Mouse (Mus musculus) brain, embryonic 14.5 days (tissue): ENCODE results near the gene Syne2. TPM values are rescaled to one million over a fixed set of nuclear protein-coding genes. Genes with fewer than 3 reads are reported as not detected.

Source experiments
- DNase-seq: peaks from one replicate; pipeline ENCODE4 v3.0.0-alpha.2; 2011; ENCODE audit warnings: low read depth
- CTCF ChIP-seq: fragments of 200-500 bp; IDR thresholded peaks from 2 replicates; pipeline ENCODE4 v1.5.1; 2012; ENCODE audit warnings: inconsistent platforms, mild to moderate bottlenecking, moderate library complexity, borderline replicate concordance; ENCODE audit not compliant: insufficient read depth, insufficient read length; ENCODE audit errors: extremely low read depth
- POLR2A ChIP-seq: fragments of 200-500 bp; IDR thresholded peaks from 2 replicates; pipeline ENCODE4 v1.6.1; 2012; ENCODE audit warnings: mild to moderate bottlenecking, inconsistent platforms, borderline replicate concordance; ENCODE audit not compliant: poor library complexity, insufficient read depth, insufficient read length, severe bottlenecking; ENCODE audit errors: extremely low read depth
- polyA plus RNA-seq: library from polyadenylated mRNA; depleted of rRNA; stranded (reverse); fragments of >200 nt; gene quantifications from 2 replicates; pipeline ENCODE4 v1.2.3, GENCODE M21; 2012

The Syne2 gene
- polyA plus RNA-seq, 1 experiment: 72.9 TPM

DNA sequence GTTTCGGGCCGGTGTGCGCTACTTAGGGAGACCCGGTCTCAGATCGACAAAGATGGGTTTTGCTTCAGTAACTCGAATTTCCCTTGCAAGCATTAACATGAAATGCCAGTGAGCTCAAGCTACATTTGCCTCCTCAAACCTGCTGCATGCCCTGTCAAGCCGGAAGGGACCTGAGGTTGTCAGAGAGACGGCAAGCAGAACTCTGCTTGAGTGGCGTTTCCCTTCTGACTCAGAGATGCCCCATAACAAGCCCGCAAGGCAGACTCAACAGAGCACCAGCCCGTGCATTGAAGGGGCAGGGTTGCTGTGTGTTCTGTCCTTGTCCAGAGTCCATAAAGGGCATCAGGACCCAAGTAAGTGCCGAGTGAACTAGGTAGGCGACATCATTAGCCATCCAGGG, 269.1 kb downstream of the Syne2 start:
- no peak for DNase-seq
- TF ChIP-seq POLR2A (no peak), CTCF (no peak)

DNA sequence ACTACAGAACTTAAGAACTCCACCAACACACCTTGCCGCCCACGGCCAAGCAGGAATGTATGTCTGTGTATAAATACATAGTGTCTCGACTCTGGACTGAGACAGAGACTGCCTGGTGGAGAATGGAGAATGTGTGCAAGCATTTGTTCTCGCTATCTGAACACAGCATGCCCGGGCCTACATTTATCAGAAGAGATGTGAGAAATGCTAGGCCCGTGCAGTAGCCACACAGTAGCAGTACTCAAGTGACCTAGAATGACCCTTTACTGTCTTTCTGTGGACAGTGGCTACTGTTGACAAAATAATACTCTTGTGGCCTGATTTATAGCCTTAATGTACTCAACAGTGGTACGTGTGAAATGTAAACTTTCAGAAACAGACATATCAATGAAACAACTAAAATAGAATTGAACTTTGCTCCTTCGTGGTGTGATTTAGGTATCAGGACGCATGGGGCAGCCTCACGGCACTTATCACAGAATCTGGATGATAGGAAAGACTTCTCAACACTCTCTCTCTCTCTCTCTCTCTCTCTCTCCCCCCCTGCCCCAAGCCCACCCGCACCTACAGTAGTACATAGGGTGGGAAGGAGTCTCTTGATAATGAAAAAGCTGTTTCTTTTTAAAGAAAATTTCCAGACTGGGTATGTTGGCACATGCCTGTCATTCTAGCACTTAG, 275.0 kb downstream of the Syne2 start:
- no peak for TF ChIP-seq POLR2A
- TF ChIP-seq CTCF: no peak
- no peak for DNase-seq

DNA sequence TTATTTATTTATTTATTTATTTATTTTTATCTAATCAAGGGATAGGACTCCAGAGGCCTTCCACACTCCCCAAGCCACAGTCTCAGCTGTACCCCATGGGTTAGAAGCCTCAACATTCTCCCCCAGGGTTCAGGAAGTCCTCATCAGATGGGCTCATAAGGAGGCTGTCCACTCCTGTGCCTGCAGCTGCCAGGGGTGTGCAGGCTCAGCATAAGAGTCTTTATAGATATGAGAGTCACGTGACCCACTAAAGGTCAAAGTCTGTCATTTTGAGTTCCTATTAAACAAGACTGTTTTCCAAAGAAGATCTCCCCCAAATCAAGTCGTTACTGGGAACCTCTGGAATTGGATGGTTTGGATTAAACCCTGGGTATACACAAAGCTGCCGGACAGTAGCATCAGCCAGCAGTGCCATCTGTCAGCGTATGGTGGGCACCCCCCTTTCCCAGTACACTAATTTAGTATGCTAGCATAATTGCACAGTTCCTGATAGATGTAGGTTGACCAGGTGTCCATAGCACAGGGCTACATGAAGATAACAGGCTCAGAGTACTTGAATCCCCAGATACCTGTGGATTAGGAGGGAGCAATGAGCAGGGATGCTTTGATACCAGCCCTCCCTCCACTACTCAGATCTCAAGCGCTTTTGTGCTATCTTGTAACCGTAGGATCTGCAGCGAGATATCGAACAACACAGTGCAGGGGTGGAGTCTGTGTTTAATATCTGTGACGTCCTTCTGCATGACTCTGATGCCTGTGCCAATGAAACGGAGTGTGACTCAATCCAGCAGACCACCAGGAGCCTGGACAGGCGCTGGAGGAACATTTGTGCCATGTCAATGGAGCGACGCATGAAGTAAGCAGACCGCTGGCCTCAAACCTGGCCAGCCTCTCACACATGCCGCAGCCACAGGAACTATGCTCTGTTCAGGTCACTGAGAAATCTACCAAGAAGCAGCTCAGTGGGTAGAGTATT, 276.0 kb downstream of the Syne2 start:
- no peak for DNase-seq
- TF ChIP-seq POLR2A (no peak), CTCF (no peak)

DNA sequence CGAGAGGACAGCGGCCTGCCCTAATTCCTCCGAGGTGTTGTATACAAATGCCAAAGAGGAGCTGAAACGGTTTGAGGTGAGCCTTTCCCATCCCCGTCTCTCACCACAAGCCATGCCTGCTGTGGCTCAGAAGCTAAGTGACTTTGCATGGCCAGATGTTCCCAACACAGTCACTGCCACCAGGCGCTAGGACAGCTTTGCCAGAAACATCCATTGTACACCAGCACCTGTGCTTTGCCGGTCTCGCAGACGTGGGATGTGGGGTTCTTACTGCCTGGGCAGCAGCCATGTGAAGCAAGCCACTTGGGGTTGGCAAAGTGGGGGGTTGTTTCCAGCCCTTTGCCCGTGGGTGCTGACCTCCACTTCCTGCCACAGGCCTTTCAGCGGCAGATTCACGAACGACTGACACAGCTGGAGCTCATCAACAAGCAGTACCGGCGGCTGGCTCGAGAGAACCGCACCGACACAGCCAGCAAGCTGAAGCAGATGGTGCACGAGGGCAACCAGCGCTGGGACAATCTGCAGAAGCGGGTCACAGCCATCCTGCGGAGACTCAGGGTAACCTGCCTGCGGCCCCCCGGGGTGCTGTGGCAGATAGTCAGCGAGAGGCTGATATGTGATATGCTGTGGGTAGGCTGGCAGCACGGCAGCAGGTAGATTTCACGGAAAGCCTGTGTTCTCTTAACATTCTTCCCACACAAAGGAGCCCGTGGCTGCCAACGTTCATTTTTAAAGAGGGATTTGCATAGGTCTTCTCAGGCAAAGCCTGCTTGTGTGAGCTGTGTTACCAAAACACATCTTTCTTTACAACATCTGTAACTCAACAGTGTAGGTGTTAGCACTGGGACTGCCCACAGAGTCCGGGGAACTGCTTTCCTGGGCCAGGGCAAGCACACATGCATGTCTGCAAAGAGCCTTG, 277.4 kb downstream of the Syne2 start:
- DNase-seq: no peak
- TF ChIP-seq CTCF: no peak
- TF ChIP-seq POLR2A: no peak

DNA sequence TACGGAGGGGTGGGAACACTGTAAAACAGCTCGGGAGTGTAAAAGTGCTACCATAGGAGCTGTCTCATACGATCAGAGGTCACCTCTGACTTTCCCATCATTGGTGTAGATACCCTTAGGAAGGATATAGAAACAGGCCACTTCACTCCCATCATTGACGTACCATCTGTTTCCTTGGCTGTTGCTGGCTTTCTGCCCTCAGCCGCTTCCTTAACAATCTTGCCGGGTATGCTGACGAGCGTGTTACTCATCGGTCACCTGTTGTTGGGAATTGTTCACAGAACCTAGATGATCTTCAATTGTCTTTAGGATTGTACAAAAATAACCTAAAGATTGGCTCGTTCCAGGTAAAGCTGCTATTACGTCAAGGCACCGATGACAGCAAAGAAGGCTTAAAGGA, 284.7 kb downstream of the Syne2 start:
- TF ChIP-seq CTCF: no peak
- TF ChIP-seq POLR2A: no peak
- peak; percentile 35 for DNase-seq

DNA sequence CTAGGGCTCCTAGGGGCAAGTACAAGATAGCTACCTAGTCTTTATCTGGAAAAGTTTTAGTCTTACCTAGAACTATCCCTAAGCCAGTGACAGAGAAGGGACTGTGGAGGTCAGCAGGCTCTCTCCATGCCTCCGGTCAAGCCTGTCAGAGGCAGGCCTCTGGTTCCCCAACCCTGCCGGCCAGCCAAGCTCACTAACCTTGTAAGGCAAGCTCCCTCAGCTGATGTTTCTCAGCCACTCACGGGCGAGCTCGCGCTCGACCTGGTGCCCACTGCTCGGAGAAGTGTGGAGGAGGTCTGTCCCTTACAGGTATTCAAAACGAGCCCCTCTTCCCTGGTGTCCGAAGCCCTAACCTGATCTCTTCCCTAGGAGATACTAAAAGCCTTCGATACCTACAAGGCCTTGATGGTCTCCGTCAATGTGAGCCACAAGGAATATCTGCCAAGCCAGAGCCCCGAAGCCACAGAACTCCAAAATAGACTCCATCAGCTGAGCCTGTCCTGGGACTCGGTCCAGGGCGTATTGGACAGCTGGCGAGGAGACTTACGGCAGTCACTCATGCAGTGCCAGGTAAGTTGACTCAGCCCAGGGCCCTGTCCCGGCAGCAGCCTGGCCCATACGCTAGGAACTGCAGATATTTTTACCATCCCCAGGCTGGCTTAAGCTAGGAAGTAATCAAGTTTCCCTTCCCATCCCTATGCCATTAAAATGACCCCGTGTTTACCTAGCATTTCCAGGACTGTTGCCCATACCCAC, 286.8 kb downstream of the Syne2 start:
- no peak for TF ChIP-seq CTCF
- TF ChIP-seq POLR2A: no peak
- DNase-seq: no peak

DNA sequence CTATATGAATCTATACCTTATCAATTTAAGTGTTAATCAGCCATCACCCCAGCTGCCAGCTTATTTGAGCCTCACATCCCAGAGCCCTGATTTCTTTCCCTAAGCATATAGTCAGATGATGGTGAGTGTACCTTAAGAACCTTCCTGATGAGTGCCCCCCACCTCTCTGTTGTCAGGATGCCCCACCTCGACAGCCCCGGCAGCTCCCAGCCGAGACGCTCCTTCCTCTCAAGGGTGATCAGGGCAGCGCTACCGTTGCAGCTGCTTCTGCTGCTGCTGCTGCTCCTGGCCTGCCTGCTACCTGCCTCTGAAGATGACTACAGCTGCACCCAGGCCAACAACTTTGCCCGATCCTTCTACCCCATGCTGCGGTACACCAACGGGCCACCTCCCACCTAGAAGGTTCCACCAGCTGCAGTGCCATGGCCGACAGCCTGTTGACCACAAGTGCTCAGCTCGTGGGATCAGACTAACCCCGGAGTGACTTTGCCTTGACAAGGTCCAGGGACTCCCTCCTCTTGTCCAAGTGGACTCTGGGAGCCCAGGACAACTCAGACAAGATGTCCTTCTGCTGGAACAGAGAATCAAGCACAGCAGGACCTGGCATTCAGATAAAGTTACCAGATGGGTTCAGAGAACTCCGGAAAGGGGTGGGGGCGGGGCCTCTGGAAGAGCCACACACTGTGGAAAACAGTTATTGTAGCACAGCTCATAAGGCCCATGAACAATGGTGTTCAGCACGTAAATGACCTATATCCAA, 291.9 kb downstream of the Syne2 start:
- no peak for DNase-seq
- no peak for TF ChIP-seq CTCF
- no peak for TF ChIP-seq POLR2A

DNA sequence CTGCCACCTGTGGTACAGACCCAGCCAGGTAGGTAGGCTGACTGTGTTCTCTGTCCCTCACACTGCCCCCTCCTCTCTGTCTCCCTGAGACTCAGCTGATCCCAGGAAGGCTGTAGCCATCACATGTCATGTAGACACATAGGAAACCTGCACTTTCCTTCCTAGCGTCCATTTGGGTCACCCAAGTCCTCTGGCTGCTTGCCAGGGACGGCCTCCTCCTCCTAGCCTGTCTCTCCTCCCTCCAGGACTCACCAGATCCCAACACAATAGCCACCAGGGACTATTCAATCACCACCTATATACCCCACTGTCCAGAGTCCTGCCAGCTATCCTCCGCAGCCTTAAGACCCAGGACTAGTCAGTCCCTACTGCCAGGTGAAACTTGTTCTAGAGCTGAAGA, 293.1 kb downstream of the Syne2 start:
- no peak for TF ChIP-seq POLR2A
- no peak for TF ChIP-seq CTCF
- DNase-seq: no peak

DNA sequence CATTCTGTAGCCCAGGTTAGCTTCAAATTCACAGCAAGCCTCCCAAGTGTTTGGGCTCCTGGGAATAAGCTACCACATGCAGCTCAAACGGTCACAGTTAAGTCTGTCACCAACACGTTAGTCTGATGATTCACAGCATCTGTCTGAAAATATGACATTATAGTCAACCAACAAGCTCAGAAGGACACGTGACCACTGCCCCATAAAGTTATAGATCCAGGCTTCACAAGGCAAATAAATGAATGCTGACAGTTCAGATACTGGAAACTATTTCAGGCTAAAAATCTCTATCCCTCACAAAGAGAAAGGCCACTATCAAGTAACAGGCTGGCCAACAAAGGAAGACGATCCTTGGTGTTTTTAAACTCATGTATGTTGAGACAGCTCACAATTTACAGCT, 298.6 kb downstream of the Syne2 start:
- no peak for DNase-seq
- TF ChIP-seq CTCF (no peak), POLR2A (no peak)
